Mouse (Mus musculus): ENCODE measurements around the gene Coa4. TPM values are rescaled to one million over a fixed set of nuclear protein-coding genes. Genes with fewer than 3 reads are reported as not detected.

The Coa4 gene
- polyA plus RNA-seq (2015; fragmentation: Nextera tagmentation; extraction: Ambion mirVana): 10.7 and 13.1 TPM in 2 replicates

DNA sequence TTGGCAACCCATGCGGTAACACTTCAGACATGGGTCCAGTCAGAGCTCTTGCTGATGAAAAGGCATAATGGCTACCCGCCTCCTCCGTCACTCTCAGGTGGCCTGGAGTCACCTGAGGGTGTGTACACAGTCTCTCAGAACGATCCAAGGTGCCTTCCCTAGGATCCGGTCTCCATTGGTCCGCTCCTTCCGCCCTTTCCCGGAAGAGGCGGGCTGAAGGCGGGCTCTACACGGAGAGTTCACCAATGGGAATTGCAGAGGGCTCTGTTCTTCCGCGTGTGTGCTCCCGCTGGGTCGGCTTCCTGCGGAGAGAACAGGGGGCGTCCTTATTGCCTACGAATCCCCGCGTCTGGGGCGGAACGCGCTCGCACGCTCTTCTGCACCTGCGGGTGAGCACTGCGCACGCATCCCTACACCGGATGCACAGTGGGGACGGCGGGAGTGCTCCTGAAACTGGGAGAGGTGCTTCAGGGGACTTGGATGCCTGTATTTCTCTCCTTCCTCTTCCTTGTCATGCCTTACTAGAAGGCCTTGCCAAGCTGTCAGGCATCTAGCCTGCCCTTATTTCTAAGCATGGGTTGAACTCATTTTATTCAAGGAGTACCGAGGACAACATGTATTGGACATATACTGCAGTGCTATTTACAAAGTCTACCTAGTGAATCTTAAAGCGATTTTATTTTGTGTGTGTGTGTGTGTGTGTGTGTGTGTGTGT, at the start of gene Coa4:
Gene Coa4 (plus strand): TSS at position 268 of the 715 bp plus-strand sequence.
- peaks cover 8% of the 10 kb centered on the region for H3K4me1 ChIP-seq (ENCODE audit: control insufficient read depth, low read depth, low read length)
- no peaks in the 10 kb centered on the region for H3K9me3 ChIP-seq (replicated peaks; ENCODE audit: control insufficient read depth, low read length)
- H3K27ac ChIP-seq (ENCODE audit: low read length): peak within 1 kb of the TSS; percentile 82
- peak; percentile 98 for ATAC-seq (ENCODE audit: low read depth)
- H3K4me2 ChIP-seq (ENCODE audit: low read depth, low read length): peak within 1 kb of the TSS; percentile 79
- no peaks in the 10 kb centered on the region for H3K27me3 ChIP-seq (ENCODE audit: control insufficient read depth, insufficient read depth, low read depth, low read length)
- H3K36me3 ChIP-seq (ENCODE audit: control insufficient read depth, insufficient read depth): peaks cover 9% of the 10 kb centered on the region; the same call in 1 of the 2 replicates
- WGBS (ENCODE audit: insufficient replicate concordance): under 1% methylated on average over 33 of the region's 33 CpGs
- peak within 1 kb of the TSS; percentile 86 for H3K9ac ChIP-seq (ENCODE audit: low read depth, low read length)
- H3K4me3 ChIP-seq (ENCODE audit: low read depth, low read length): peak within 1 kb of the TSS; percentile 93

GRCm38 (mm10) chr7:100487301-100487700, 49.6 kb upstream of the Coa4 start:
- Histone ChIP-seq H3K4me2 (ENCODE audit: low read depth, low read length) (no peak overlapping the region), H3K4me1 (ENCODE audit: control insufficient read depth, low read depth, low read length) (peaks cover 14% of the 10 kb centered on the region), H3K9ac (ENCODE audit: low read depth, low read length) (no peak overlapping the region), H3K36me3 (ENCODE audit: control insufficient read depth, insufficient read depth) (no peaks in the 10 kb centered on the region), H3K27me3 (ENCODE audit: control insufficient read depth, insufficient read depth, low read depth, low read length) (no peaks in the 10 kb centered on the region), H3K27ac (ENCODE audit: low read length) (no peak overlapping the region), H3K4me3 (ENCODE audit: low read depth, low read length) (no peak overlapping the region), H3K9me3 (replicated peaks; ENCODE audit: control insufficient read depth, low read length) (no peaks in the 10 kb centered on the region)
- 52% methylated on average over 2 of the region's 2 CpGs for WGBS (ENCODE audit: insufficient replicate concordance)
- no peak for ATAC-seq (ENCODE audit: low read depth)

GRCm38 (mm10) chr7:100488474-100489048, 48.3 kb upstream of the Coa4 start:
- Histone ChIP-seq H3K9me3 (replicated peaks; ENCODE audit: control insufficient read depth, low read length) (no peaks in the 10 kb centered on the region), H3K27me3 (ENCODE audit: control insufficient read depth, insufficient read depth, low read depth, low read length) (no peaks in the 10 kb centered on the region), H3K9ac (ENCODE audit: low read depth, low read length) (no peak overlapping the region), H3K4me2 (ENCODE audit: low read depth, low read length) (no peak overlapping the region), H3K4me1 (ENCODE audit: control insufficient read depth, low read depth, low read length) (peaks cover 16% of the 10 kb centered on the region), H3K36me3 (ENCODE audit: control insufficient read depth, insufficient read depth) (no peaks in the 10 kb centered on the region), H3K4me3 (ENCODE audit: low read depth, low read length) (no peak overlapping the region), H3K27ac (ENCODE audit: low read length) (no peak overlapping the region)
- no peak for ATAC-seq (ENCODE audit: low read depth)
- 58% methylated on average over 10 of the region's 10 CpGs for WGBS (ENCODE audit: insufficient replicate concordance)

DNA sequence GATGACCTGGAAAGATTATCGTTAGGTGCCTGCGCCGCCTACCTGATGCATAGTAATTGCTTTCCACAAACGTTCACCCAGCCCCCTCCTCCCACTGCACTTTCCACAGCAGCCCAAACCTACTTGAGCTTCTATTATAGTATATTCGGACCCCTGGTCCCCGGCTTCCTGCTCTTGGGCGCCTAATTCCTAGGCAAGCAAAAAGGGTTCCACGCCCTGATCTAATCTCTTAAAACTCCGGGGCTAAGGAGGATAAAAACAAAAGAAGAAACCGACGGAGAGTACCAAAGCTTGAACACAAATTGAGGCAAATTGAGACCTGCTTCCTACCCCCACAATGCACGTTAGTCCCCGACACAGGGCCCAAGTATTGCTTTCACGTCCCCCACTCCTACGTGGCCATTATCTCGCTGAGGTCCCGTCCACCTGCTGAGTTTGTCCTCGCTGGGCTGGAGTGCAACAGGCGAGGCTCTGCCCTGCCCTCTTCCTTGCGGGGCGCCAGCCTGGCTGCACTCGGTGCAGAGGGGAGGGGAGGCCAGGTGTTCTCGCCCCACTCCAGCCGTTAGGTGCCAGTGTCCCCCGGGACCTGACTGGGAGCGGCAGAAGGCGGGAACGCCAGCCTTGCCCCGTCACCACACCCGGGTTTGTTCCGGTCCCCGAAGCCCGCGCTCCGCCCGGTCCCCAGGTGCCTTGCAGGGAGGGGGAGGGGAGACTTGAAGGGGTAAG, 44.3 kb upstream of the Coa4 start:
- no peaks in the 10 kb centered on the region for H3K27me3 ChIP-seq (ENCODE audit: control insufficient read depth, insufficient read depth, low read depth, low read length)
- H3K4me1 ChIP-seq (ENCODE audit: control insufficient read depth, low read depth, low read length): peaks cover 34% of the 10 kb centered on the region
- WGBS (ENCODE audit: insufficient replicate concordance): 1% methylated on average over 36 of the region's 36 CpGs
- H3K4me2 ChIP-seq (ENCODE audit: low read depth, low read length): peak overlapping the region; percentile 77
- H3K4me3 ChIP-seq (ENCODE audit: low read depth, low read length): peak overlapping the region; percentile 92
- peaks cover 29% of the 10 kb centered on the region for H3K36me3 ChIP-seq (ENCODE audit: control insufficient read depth, insufficient read depth)
- H3K9ac ChIP-seq (ENCODE audit: low read depth, low read length): peak overlapping the region; percentile 97
- H3K9me3 ChIP-seq (replicated peaks; ENCODE audit: control insufficient read depth, low read length): no peaks in the 10 kb centered on the region
- H3K27ac ChIP-seq (ENCODE audit: low read length): peak overlapping the region; percentile 93
- peak; percentile 68 for ATAC-seq (ENCODE audit: low read depth)

GRCm38 (mm10) chr7:100493117-100493483, 43.8 kb upstream of the Coa4 start, which contains the start of gene Ucp2:
Gene Ucp2, plus strand, starts transcription at chr7:100493337.
- ATAC-seq (ENCODE audit: low read depth): peak; percentile 88
- WGBS (ENCODE audit: insufficient replicate concordance): under 1% methylated on average over 27 of the region's 27 CpGs
- Histone ChIP-seq H3K9me3 (replicated peaks; ENCODE audit: control insufficient read depth, low read length) (no peaks in the 10 kb centered on the region), H3K4me3 (ENCODE audit: low read depth, low read length) (peak within 1 kb of the TSS; percentile 92), H3K9ac (ENCODE audit: low read depth, low read length) (peak within 1 kb of the TSS; percentile 97), H3K4me1 (ENCODE audit: control insufficient read depth, low read depth, low read length) (peaks cover 39% of the 10 kb centered on the region), H3K4me2 (ENCODE audit: low read depth, low read length) (peak within 1 kb of the TSS; percentile 77), H3K27me3 (ENCODE audit: control insufficient read depth, insufficient read depth, low read depth, low read length) (no peaks in the 10 kb centered on the region), H3K36me3 (ENCODE audit: control insufficient read depth, insufficient read depth) (peaks cover 35% of the 10 kb centered on the region), H3K27ac (ENCODE audit: low read length) (peak within 1 kb of the TSS; percentile 93)

- no peaks in the 10 kb centered on the region for H3K27me3 ChIP-seq (ENCODE audit: control insufficient read depth, insufficient read depth, low read depth, low read length)
- H3K9me3 ChIP-seq (replicated peaks; ENCODE audit: control insufficient read depth, low read length): no peaks in the 10 kb centered on the region
- peak overlapping the region; percentile 97 for H3K9ac ChIP-seq (ENCODE audit: low read depth, low read length)
- peak overlapping the region; percentile 92 for H3K4me3 ChIP-seq (ENCODE audit: low read depth, low read length)
- 13% methylated on average over 19 of the region's 19 CpGs for WGBS (ENCODE audit: insufficient replicate concordance)
- peak overlapping the region; percentile 77 for H3K4me2 ChIP-seq (ENCODE audit: low read depth, low read length)
- peaks cover 41% of the 10 kb centered on the region for H3K4me1 ChIP-seq (ENCODE audit: control insufficient read depth, low read depth, low read length)
- peak; percentile 2; the same call in 1 of the 2 replicates for ATAC-seq (ENCODE audit: low read depth)
- H3K27ac ChIP-seq (ENCODE audit: low read length): peak overlapping the region; percentile 93
- H3K36me3 ChIP-seq (ENCODE audit: control insufficient read depth, insufficient read depth): peaks cover 41% of the 10 kb centered on the region
Measured at GRCm38 (mm10) chr7:100493484-100494414, 43.1 kb upstream of the Coa4 start.

GRCm38 (mm10) chr7:100494415-100494831, 42.4 kb upstream of the Coa4 start:
- peaks cover 41% of the 10 kb centered on the region for H3K4me1 ChIP-seq (ENCODE audit: control insufficient read depth, low read depth, low read length)
- H3K9me3 ChIP-seq (replicated peaks; ENCODE audit: control insufficient read depth, low read length): no peaks in the 10 kb centered on the region

DNA sequence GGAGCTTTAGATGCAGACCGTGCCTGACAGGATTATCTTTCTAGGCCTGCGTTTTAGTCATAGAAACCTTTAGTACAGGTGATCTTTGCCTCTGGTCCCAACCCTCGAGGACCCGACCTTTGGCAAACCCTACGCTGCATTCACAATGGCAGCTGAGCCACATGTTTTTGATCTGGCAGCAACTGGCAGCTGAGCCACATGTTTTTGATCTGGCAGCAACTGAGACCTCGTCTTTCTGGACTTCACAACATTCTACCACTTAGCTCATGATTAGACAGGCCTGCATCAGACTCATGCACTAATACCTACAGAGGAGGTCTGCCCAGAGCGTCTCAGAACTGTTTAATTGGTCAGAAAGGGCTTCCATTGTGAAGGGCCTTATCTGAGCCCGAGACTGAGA, 41.8 kb upstream of the Coa4 start:
- Histone ChIP-seq H3K9me3 (replicated peaks; ENCODE audit: control insufficient read depth, low read length) (no peaks in the 10 kb centered on the region), H3K4me2 (ENCODE audit: low read depth, low read length) (peak overlapping the region; percentile 77), H3K9ac (ENCODE audit: low read depth, low read length) (peak overlapping the region; percentile 97), H3K27me3 (ENCODE audit: control insufficient read depth, insufficient read depth, low read depth, low read length) (no peaks in the 10 kb centered on the region), H3K27ac (ENCODE audit: low read length) (peak overlapping the region; percentile 93), H3K4me3 (ENCODE audit: low read depth, low read length) (peak overlapping the region; percentile 92), H3K4me1 (ENCODE audit: control insufficient read depth, low read depth, low read length) (peaks cover 44% of the 10 kb centered on the region), H3K36me3 (ENCODE audit: control insufficient read depth, insufficient read depth) (peaks cover 54% of the 10 kb centered on the region)
- WGBS (ENCODE audit: insufficient replicate concordance): 25% methylated on average over 8 of the region's 8 CpGs
- ATAC-seq (ENCODE audit: low read depth): no peak

More at GRCm38 (mm10) chr7:100494415-100494831, 42.4 kb upstream of the Coa4 start:
- WGBS (ENCODE audit: insufficient replicate concordance): 61% methylated on average over 7 of the region's 7 CpGs
- H3K27ac ChIP-seq (ENCODE audit: low read length): peak overlapping the region; percentile 93
- H3K27me3 ChIP-seq (ENCODE audit: control insufficient read depth, insufficient read depth, low read depth, low read length): no peaks in the 10 kb centered on the region
- H3K4me2 ChIP-seq (ENCODE audit: low read depth, low read length): peak overlapping the region; percentile 77
- H3K36me3 ChIP-seq (ENCODE audit: control insufficient read depth, insufficient read depth): peaks cover 48% of the 10 kb centered on the region
- H3K4me3 ChIP-seq (ENCODE audit: low read depth, low read length): peak overlapping the region; percentile 92
- peak overlapping the region; percentile 97 for H3K9ac ChIP-seq (ENCODE audit: low read depth, low read length)
- ATAC-seq (ENCODE audit: low read depth): no peak
